Mouse (Mus musculus) left cerebral cortex, postnatal 10 days (tissue): ENCODE measurements around the gene Tmem178. TPM values are rescaled to one million over a fixed set of nuclear protein-coding genes. Genes with fewer than 3 reads are reported as not detected.

Source experiments
- DNase-seq, 2 experiments: peaks; one replicate each; pipeline ENCODE4 v3.0.0; 2021 to 2022; ENCODE audit warnings: low spot score in 2 of 2, mixed read lengths in 1 of 2; ENCODE audit errors: extremely low spot score in 1 of 2
- intact Hi-C: fragments of 180-260 bp; cut with DNase I; formaldehyde crosslinking; loops from one replicate; pipeline ENCODE4 v1.15.1; 2025
- total RNA-seq, 2 experiments: library from RNA; stranded (reverse); gene quantifications; 2 replicates each; pipeline ENCODE4 v1.2.3; 2021

Tmem178 gene
- total RNA-seq, 2 experiments from 2014 or later, result 77.1 to 80.7 TPM

DNA sequence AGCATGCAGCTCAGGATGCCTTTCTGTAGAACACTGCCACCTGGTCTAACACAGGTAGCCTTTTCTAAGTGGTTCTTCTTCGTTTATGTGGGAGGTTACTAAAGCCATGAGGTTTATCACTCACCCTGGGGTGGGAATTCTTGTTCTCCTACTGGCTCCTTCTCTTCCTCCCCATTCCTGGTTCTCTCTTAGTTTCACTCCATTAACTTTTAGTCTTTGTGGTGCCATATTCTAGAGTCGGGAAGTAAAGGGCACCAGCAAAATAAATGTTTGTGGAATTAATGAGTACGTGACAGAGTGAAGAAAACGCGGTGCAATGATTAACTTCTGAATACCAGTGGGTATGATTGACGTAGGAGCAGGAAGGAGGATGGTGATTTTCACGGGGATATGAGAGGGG, 28.5 kb downstream of the Tmem178 start:
- intact Hi-C loops, result no loop called here
- DNase-seq, result no peak

DNA sequence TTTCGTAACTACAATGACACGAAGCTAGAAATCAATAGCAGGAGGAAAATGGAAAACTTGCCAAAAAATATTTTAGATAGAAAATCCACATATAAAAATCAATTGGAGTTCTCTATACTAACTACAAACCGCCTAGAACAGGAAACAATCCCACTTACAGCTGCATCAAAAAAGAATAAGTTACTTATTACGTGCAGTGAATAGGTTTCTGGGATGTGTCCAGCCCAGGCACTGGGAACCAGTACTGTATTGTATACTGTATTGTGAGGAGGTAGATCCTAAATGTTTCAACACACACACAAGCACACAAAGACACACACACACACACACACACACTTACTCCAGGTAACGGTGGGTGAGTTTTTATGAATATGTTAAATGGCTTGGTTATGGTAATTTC, 32.8 kb downstream of the Tmem178 start:
- no peak for DNase-seq
- intact Hi-C loops, result no loop called here

DNA sequence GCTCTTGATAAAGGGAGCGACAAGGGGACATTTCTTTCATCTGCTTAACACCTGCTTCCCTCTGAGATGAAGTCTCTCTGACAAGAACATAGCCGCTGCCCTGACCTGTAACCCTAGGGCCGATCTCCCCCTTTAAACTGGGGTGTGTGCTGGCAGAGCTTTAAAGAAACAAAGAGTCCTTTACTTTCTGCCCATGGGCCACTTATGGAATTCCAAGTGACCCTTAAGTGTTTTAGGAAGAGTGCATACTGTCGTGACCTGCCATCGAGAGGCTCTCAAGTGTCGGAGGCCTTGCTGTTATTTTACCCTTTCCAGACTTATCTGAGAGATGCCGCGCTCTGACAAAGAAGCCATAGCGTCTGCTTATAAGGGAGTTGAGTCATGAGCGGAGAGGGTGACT, 35.7 kb downstream of the Tmem178 start:
- intact Hi-C loops, result loop anchor here (5.0 to 10.0 kb wide), 3 partner anchors 33 to 355 kb away; no protein-coding TSS in a partner anchor
- DNase-seq, result no peak

DNA sequence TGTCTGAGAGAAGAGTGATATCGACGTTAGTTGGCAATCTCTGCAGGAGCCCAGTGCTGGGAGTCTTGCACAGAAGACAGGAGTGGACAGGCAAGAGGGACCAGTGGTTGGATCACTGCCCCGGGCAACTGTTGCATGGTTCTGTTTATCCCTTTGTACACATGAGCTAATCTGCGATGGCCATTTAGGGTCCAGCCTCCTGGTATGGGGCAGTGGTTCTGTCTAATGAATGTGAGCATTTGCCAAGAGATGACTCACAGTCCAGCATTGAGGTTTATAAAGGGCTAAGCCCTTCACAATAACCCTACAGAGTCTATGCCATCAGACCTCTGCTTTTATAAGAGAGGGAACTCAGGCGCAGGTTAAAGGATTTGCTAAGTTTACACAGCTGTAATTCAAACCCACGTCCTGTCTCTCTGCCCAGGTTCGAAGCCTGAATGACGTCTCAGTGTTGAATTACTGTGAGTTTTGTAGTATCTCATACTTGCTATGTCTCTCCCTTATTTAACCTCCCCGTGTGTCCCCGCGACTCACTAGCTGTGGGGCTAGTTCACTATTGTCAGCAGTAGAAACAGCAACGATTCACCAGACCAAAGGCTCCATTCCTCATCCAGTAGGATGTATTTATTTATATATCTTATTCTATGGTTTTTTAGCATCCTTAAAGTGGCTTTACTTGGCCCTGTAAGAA, 37.4 kb downstream of the Tmem178 start:
- DNase-seq, result no peak
- intact Hi-C loops, result loop anchor here (5.0 to 10.0 kb wide), 3 partner anchors 35 to 357 kb away; no protein-coding TSS in a partner anchor

DNA sequence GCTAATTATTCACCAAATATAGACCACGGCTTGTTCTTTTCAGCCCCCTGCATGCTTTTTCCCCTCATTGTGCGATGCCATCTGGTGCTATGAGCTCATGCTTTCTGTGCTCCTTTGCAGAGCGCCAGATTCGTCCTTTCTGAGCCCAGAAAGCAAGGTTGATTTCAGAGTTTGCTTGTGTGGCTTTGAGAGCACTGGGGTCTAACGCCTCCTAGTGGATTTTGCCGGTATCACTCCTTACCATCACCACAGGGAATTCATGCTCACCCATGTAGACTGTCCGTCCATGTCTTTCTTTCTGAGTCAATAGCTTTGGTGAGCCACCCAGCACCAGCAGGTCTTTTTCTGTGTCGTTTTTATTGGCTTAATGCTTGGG, 38.0 kb downstream of the Tmem178 start:
- DNase-seq, result peak; percentile 80 to 87
- intact Hi-C loops, result loop anchor here (5.0 to 10.0 kb wide), 3 partner anchors 35 to 358 kb away; no protein-coding TSS in a partner anchor

DNA sequence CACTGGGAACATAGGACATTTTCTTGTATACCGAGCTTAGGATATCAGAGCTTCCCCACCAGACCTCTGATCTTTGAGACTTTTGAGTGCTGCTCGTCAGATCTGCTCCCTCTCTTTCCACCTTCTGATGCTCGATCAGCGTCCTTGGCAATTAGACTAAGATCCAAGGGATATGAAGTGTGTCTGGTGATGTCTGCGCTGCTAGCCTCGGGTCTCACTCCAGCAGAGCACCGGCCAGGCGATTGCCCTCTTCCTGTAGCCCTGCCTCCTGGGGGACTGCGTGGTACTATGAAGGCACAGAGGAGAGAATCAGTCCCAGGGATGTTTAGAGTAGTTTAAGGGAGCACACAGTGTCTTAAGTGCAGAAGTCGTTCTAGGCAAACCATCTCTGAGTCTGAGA, 38.5 kb downstream of the Tmem178 start:
- DNase-seq, result no peak
- intact Hi-C loops, result loop anchor here (5.0 to 10.0 kb wide), 3 partner anchors 36 to 358 kb away; no protein-coding TSS in a partner anchor

DNA sequence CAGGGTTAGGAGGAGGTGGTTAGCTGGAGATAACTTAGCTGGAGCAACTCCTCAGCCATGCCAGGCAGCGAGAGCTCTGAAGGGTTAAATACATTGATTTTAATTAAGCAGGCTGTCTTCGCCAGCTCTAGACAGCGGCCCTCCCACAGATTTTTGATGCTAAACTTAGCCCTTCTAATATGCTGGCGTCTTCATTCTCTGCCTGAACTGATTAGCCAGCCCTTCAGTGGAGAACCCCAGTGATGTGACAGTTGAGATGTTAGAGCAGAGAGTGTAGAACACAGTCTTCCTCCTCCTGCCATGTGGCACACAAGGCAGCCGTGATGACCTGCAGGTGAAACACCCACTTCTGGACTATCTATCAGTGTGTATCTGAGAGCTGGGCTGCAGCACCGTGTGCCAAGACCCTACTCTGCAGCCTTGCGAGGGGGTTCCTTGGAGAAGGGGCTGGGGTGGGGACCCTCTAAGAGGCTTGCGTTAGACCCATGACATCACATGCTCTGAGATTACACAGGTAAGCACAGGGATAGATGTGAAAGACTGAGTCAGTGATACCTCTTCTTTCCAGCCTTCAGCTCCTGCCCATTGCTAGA, 47.2 kb downstream of the Tmem178 start:
- DNase-seq, result no peak
- intact Hi-C loops, result no loop called here

DNA sequence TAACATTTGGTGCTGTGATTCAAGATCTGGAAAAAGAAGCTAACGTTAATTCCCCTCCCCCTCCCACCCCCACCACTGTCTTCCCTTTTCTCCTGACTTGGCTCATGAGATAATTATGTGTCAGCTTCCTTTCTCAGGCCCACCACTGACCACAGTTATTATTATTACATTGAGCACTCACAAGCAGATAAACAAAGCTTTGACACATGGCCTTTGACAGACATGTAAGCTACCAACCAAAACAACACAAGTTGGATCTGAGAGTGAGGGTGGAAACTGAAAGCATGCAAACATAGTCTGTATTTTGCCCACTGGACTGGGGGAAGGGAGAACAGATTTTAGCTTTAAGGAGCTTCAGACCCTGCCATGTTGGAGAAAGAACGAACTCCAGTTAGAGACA, 52.8 kb downstream of the Tmem178 start:
- intact Hi-C loops, result no loop called here
- no peak for DNase-seq

DNA sequence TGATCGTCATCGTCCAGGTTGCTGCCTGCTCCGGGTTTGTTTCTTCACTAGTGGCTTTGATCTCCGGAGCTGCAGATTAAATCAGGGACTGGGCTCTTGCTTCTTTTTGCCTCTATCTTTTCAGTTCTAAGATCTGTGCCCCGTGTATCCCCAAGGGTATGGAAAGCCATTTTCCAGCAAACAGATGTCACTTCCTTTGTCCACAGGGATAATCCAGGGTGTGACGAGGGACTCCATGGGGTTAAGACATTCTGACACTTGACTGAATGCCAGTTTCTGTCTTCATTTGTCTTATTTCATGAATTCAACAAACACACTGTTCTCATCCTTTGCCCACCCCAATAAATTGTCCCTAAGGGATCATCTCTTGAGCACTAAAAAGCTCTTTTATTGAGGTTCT, 54.5 kb downstream of the Tmem178 start:
- DNase-seq, result no peak
- intact Hi-C loops, result no loop called here

DNA sequence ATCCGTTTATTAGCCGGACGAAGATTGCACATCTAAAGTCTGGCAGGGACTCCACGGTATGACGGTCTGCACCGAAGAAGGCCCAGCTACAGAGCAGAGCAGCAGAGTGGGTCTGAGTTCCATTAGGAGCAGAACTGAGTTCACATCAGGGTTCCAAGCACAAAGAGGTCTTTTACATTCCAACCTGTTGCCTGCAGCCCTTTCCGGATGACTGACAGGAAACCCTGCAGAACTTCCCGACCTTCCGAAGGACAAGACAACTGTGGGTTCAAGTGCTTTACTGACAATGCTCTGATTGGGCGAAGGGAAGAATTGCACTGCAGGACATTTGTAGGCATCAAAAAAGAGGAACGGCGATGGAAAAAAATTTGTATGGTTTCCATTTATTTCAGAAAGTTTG, 56.6 kb downstream of the Tmem178 start:
- DNase-seq, result no peak
- intact Hi-C loops, result no loop called here

DNA sequence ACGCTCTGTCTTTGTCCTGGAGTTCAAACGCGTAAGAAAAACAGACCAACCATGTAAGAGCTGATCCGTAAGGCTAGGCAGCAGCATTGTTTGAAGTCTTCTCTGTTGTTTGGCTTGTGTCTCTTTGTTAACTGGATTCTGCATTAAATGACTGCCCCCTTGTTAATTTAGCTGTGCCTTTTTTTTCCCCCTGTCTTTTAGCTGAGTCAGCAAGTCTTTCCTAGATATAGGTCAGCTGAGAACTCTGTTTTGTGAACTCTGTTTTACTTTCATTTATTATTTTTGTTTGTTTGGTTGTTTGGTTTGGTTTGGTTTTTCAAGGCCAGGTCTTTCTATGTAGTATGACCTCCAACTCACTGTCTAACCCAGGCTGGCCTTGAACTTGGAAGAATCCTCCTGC, 57.2 kb downstream of the Tmem178 start:
- no peak for DNase-seq
- intact Hi-C loops, result no loop called here

DNA sequence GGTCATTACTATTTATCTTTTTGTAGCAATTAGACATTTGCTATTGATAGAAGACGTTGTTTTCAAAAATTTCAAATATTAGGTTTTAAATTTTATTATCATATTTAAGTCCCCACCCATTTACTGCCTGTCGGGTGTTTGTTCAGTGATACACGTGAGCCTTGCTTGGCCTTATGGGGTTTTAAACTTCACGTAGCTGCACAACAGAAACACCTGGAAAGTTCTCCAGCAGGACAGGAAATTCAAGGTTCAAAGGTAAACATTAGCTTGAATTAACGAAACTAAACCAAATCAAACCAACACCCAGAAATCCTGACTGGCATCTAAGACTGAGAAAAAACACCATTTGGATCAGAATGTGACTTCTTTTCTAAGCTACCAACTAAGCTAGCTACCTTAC, 57.7 kb downstream of the Tmem178 start:
- DNase-seq, result no peak
- intact Hi-C loops, result no loop called here

DNA sequence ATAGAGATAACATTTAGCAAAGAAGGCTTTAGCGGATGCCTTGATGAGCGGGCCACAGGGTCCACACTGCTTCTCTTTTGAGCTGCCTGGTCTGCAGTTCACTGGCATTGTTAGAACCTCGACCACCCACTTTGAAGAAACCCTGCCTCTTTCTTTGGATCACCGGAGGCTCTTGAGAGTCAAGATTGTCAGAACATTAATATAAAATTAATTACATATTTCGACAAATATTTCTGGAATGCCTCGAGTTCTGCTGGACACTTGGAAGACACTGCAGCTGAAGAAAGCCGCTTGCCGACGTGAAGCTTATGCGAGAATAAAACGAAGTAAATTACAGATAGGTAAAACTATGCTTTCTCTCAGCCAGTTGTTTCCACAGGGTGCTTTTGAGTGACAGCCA, 60.0 kb downstream of the Tmem178 start:
- intact Hi-C loops, result no loop called here
- DNase-seq, result no peak

DNA sequence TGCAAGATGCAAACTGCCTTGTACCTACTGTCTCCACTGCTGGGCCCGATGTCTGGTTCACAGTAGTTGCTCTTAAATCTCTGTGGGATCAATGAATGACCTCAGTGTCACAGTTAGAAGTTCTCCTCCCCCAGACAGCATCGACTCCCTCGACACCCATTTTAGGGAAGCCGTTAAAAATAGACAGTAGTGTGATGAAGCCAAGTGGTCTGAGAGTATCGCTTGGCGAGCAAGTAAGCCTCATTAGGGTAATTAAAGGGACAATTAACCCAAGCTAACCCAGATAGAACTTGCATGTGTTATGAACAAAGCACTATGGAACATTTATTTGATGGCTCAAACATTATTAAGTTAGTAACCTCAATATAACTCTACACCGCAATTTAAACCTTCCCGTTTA, 60.9 kb downstream of the Tmem178 start:
- no peak for DNase-seq
- intact Hi-C loops, result no loop called here

DNA sequence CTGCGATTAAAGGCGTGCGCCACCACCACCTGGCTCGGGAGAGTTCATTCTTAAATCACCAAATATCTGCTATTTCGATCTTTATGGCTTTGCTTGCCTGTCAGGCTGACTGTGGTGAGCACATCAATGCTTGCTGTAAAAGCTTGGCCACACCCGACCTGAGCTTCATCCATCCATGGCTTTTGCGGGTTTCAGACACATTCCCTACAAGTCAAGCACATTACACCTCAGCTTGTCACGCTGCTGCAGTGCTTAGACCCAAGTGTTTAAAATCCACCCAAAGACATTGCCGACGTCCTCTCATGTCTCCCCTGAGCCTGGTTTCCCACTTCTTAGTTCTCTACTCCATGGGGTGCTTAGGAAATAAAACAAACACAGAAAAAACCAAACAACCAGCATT, 64.7 kb downstream of the Tmem178 start:
- no peak for DNase-seq
- intact Hi-C loops, result no loop called here

DNA sequence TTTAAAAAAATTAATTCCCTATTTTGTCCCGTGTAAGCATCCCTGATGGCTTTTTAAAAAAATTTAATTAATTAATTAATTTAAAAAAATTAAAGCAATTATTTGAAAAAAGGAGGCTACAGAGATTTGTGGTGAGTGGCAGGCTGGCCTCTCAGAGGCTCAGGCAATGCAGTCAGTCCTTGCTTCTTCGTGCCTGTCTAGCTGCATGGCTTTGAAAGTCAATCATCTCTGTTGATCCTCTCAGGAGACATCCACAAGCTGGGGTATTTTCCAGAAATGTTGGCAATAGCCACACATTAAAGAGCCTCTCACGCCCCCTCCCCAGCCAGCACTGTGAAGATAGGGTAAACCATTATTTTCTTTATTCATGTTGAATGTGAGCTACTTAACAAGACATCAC, 65.8 kb downstream of the Tmem178 start:
- no peak for DNase-seq
- intact Hi-C loops, result loop anchor here (10.0 kb wide), 1 partner anchor 405 kb away; no protein-coding TSS in a partner anchor

DNA sequence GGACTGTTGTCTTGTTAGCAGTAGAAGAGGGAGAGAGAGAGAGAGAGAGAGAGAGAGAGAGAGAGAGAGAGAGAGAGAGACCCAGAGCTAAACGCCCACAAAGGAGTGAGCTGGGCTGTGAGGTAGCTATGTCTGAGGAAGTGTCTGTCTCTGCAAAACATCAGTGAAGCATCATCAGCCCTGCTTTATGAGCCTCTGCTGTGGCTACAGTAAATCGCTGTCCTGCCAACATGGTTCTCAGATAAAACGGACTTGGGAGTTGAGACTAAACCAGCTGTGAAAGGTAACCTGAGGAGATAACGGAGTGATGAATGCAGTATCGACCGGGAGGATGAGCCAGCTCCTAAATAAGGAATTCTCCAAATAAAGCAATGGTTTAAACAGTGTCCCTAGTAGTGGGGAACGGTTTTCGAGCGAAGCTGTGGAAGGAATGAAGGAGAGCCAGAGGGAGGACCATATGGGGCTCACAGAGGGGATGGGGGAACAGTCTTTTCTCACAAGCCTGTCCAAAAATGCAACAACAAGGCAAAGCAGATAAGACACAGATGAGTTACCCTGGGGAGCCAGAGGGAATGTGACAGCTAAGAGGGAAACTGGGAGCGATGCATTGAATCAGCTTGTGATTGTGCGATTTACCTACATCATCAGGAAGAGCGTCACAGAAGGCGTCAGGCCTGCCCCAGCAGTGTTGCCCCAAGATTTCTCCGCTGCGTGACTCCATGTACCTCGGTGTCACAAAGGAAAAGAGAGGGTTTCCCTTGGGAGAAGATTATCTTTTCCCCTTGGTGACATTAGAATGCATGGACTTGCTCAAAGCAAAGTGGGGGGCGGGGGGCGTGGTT, 66.6 kb downstream of the Tmem178 start:
- intact Hi-C loops, result loop anchor here (10.0 kb wide), 1 partner anchor 406 kb away; no protein-coding TSS in a partner anchor
- peak in 1 of 2 experiments; percentile 42 for DNase-seq

DNA sequence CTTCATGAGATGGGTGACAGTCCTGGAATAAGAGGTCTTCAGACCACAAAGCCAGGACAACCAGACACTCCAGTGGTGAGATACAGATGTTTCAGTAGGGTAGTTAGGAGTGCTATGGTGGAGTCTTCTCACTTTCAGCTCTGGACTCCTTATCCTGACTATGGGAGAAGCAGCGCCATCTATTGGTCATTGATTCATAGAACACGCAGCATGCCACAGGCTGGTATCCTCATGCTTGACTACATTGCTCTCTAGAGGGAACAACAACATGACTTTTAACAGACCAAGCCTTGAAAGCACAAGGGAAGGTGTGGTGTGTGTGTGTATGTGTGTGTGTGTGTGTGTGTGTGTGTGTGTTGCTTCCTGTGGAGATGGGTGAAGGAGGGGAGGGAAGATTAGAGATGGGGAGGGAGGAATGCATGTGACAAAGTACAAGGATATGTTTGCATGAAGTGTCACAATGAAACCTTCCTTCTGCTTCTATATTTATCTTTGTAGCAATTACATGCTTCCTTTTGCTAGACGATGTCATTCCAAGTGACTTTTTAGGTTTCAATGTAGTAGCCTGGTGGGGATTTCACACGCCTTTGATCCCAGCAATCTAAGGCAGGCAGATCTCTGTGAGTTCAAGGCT, 71.5 kb downstream of the Tmem178 start:
- DNase-seq, result peak; percentile 50
- intact Hi-C loops, result loop anchor here (10.0 kb wide), 1 partner anchor 411 kb away; no protein-coding TSS in a partner anchor

DNA sequence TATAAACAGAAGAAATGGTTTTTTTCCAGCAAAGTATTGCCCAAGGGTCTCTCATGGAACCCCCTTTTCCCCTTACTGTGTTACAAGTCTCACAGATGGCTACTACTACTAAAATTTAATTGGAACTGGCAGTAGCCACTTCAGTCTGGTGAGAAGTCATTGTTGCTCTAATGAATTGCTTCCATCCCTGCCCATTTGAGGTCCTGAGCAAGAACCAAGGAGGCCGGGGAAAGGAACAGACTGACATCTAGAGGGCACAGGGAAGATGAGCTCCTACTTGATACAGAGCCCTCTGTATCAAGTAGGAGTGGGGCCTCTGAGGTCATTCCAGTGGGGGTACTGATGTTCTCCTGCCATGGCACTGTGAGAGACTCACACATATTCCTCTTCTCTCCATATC, 72.7 kb downstream of the Tmem178 start:
- DNase-seq, result no peak
- intact Hi-C loops, result loop anchor here (10.0 kb wide), 1 partner anchor 412 kb away; no protein-coding TSS in a partner anchor
